Mouse (Mus musculus): ENCODE results near the gene Rpl35a. TPM values are rescaled to one million over a fixed set of nuclear protein-coding genes. Genes with fewer than 3 reads are reported as not detected.
A peak's percentile ranks its signal among the peaks of the same experiment; 100 is the strongest.

The Rpl35a gene
- polyA plus RNA-seq, 1 experiment from 2014 or later = 1,042 TPM

DNA sequence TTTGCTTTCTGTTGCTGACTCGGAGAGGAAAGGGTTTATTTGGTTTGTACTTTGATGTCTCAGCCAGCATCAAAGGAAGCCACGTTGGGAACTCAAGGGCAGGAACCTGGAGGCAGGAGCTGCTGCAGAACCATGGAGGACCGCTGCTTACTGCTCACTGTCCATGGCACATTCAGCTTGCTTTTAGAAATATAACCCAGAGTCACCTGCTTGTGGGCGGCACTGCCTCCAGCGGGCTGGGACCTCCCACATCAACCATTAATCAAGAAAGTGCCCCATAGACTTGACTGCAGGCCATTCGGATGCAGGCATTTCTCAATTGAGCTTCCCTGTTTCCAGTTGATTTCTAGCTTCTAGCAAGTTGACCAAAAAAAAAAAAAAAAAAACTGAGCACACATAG lies 19.8 kb downstream of the Rpl35a start:
- no peaks in the 10 kb centered on the region for H3K4me1 ChIP-seq
- no peak overlapping the region for H3K4me3 ChIP-seq (replicated peaks)
- no peaks in the 10 kb centered on the region for H3K9me3 ChIP-seq
- 53% methylated on average over 6 of the region's 6 CpGs for WGBS
- no peaks in the 10 kb centered on the region; the same call in 1 of the 2 replicates for H3K36me3 ChIP-seq
- no peaks in the 10 kb centered on the region for H3K27me3 ChIP-seq (replicated peaks)
- no peak overlapping the region for H3K27ac ChIP-seq
- no peak overlapping the region for H3K4me2 ChIP-seq
- no peak for ATAC-seq (ENCODE audit: insufficient read depth, low FRiP score, low read depth)
- no peak overlapping the region for H3K9ac ChIP-seq

DNA sequence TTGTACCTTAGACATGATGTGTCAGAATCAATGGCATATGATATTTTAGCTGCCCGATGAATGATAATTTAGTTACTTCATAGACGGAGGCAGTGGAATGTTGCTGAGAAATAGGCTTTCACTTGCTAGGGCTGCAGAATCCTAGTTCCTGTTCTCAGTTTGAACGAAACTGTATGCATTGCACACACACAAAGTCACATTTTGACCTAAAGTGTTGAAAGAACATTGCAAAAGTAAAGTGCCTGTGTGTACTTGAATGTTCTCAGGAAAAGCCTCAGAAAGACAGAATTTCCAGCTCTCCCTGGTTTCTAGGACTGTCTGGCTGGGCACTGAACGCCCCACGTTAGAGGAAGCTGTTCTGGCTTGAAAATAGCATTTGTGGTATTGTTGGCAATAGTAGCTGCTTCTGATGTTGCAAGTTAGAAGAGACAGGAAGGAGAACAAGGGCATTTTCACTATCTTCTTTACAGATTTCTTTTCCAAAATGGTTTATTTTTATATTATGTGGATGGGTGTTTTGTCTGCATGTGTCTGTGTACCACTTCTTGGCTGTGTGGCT lies 20.9 kb downstream of the Rpl35a start:
- ATAC-seq (ENCODE audit: insufficient read depth, low FRiP score, low read depth) = no peak
- no peak overlapping the region for H3K27ac ChIP-seq
- WGBS = 87% methylated on average over 5 of the region's 5 CpGs

DNA sequence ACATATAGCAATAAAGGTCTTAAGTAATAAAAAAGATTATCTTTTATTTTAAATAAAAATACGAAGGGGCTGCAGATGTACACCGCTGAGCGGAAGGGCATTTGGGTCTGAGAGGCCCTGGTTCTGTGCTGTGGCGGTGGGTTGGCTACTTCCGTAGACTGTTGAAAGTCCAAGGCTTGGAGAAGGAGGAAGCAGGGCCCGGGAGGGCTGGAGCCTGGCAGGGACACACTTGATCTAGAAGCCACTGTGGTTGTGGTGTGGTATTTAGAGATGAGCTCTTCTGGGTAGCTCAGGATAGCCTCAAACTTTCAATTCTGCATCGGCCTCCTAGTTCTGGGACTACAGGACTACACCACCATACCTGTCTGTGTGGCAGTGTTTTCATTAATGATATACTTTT lies 23.8 kb downstream of the Rpl35a start:
- 93% methylated on average over 7 of the region's 7 CpGs for WGBS
- H3K4me2 ChIP-seq = no peak overlapping the region
- no peaks in the 10 kb centered on the region for H3K4me1 ChIP-seq
- H3K27me3 ChIP-seq (replicated peaks) = no peaks in the 10 kb centered on the region
- H3K36me3 ChIP-seq = no peaks in the 10 kb centered on the region
- no peaks in the 10 kb centered on the region for H3K9me3 ChIP-seq
- H3K4me3 ChIP-seq (replicated peaks) = no peak overlapping the region
- no peak for ATAC-seq (ENCODE audit: insufficient read depth, low FRiP score, low read depth)
- no peak overlapping the region for H3K27ac ChIP-seq
- H3K9ac ChIP-seq = no peak overlapping the region

More for the DNA sequence above, 20.9 kb downstream of the Rpl35a start:
- H3K36me3 ChIP-seq = no peaks in the 10 kb centered on the region
- H3K4me1 ChIP-seq = no peaks in the 10 kb centered on the region
- no peaks in the 10 kb centered on the region for H3K27me3 ChIP-seq (replicated peaks)
- no peak overlapping the region for H3K9ac ChIP-seq
- H3K4me3 ChIP-seq (replicated peaks) = no peak overlapping the region
- H3K9me3 ChIP-seq = no peaks in the 10 kb centered on the region
- no peak overlapping the region for H3K4me2 ChIP-seq

DNA sequence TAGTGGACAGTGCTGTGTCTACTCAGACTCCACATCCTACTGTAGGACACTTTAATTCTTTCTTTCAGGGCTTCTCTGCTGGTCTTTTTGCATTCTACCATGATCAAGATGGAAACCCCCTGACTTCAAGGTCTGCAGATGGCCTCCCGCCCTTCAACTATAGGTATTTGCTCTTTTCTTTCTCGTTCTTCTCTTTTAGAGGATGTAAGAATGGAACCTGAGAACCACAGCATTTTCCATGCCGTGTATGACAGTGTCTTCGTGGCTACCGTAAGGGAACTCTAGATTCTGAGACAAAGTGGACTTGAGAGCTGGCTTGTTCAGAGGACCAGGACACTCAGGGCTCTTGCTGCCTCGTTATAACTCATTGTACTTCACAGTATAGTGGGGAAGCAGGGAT lies 26.7 kb downstream of the Rpl35a start:
- Histone ChIP-seq H3K4me3 (replicated peaks) (no peak overlapping the region), H3K27ac (no peak overlapping the region), H3K9ac (no peak overlapping the region), H3K9me3 (no peaks in the 10 kb centered on the region), H3K4me1 (no peaks in the 10 kb centered on the region), H3K4me2 (no peak overlapping the region), H3K36me3 (no peaks in the 10 kb centered on the region), H3K27me3 (replicated peaks) (no peaks in the 10 kb centered on the region)
- ATAC-seq (ENCODE audit: insufficient read depth, low FRiP score, low read depth) = no peak
- WGBS = 87% methylated on average over 6 of the region's 6 CpGs

DNA sequence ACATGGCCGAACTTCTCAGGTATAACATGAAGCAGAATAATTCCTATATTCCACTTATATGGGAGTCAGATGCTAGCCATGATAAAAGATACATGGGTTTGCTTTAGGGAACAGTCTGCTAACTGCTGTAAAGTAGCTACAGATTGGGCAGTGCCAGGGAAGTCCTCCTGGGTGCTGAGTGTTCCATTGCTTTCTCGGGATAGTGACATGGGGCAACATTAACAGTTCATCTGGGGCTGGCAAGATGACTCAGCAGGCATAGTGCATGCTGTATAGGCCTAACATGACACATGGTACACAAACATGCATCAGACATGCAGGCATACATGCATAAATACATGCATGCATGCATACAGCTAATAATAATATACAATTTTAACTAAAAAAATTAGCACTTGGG lies 27.7 kb downstream of the Rpl35a start:
- Histone ChIP-seq H3K9me3 (no peaks in the 10 kb centered on the region), H3K4me3 (replicated peaks) (no peak overlapping the region), H3K4me2 (no peak overlapping the region), H3K27me3 (replicated peaks) (no peaks in the 10 kb centered on the region), H3K27ac (no peak overlapping the region), H3K4me1 (no peaks in the 10 kb centered on the region), H3K9ac (no peak overlapping the region), H3K36me3 (no peaks in the 10 kb centered on the region)
- no peak for ATAC-seq (ENCODE audit: insufficient read depth, low FRiP score, low read depth)
- WGBS = 85% methylated on average over 2 of the region's 2 CpGs

DNA sequence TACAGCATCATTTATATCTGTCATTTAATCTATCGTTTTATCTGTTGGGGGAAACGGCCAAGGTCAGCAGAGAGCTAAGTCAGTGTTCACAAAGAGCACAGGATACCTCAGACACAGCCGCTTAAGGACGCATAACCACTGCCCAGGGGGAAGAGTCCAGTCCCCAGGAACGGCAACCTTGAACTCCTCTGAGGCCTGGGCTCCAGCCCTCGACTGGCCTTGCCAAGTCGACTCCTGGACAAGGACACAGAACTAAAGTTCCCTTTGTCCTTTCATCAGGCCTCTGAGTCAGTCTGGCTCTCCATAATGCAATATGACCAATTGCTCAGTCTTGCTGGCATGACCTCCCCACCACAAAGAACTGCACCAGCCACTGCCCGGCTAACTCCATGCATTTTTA lies 29.4 kb downstream of the Rpl35a start:
- Histone ChIP-seq H3K4me2 (no peak overlapping the region), H3K27me3 (replicated peaks) (no peaks in the 10 kb centered on the region), H3K27ac (no peak overlapping the region), H3K9ac (no peak overlapping the region), H3K36me3 (no peaks in the 10 kb centered on the region), H3K9me3 (no peaks in the 10 kb centered on the region), H3K4me1 (no peaks in the 10 kb centered on the region), H3K4me3 (replicated peaks) (no peak overlapping the region)
- ATAC-seq (ENCODE audit: insufficient read depth, low FRiP score, low read depth) = no peak
- WGBS = 64% methylated on average over 8 of the region's 8 CpGs

MicroRNA genes within 50 kb of the gene (microRNA counts, 519-probe panel; counts per million panel counts)
- microRNA mmu-miR-1947 = not detected

Small RNAs within 50 kb of the gene (microRNA-seq; reads per million reads assigned to microRNA genes)
- not detected for gene Gm22231
- 4.8 reads per million, percentile 18 among the genes with 10 or more reads in this experiment for gene Mir1947

Other genes with a start within 250 kb of the Rpl35a start
- 0.27 TPM in 1 of 2 replicates, not detected in the other for gene Smbd1, start 246.0 kb upstream of the Rpl35a start, polyA plus RNA-seq (2015; fragmentation: Nextera tagmentation; extraction: Ambion mirVana)
- 77.5 and 85.7 TPM in 2 replicates for gene Fyttd1, start 179.0 kb upstream of the Rpl35a start, polyA plus RNA-seq (2015; fragmentation: Nextera tagmentation; extraction: Ambion mirVana)
- 16.5 and 17.1 TPM in 2 replicates for gene Rubcn, start 178.7 kb upstream of the Rpl35a start, polyA plus RNA-seq (2015; fragmentation: Nextera tagmentation; extraction: Ambion mirVana)
- gene Lrch3, start 142.4 kb upstream of the Rpl35a start, polyA plus RNA-seq (2015; fragmentation: Nextera tagmentation; extraction: Ambion mirVana) = 16.9 TPM in 2 replicates
- 2.2 TPM in 2 replicates for gene Iqcg, start 235 bp upstream of the Rpl35a start, polyA plus RNA-seq (2015; fragmentation: Nextera tagmentation; extraction: Ambion mirVana)
- gene Lmln, start 6.1 kb downstream of the Rpl35a start, polyA plus RNA-seq (2015; fragmentation: Nextera tagmentation; extraction: Ambion mirVana) = 1.6 and 2.8 TPM in 2 replicates
- gene Osbpl11, start 128.6 kb downstream of the Rpl35a start, polyA plus RNA-seq (2015; fragmentation: Nextera tagmentation; extraction: Ambion mirVana) = 14.9 and 16.6 TPM in 2 replicates
- gene Snx4, start 195.0 kb downstream of the Rpl35a start, polyA plus RNA-seq (2015; fragmentation: Nextera tagmentation; extraction: Ambion mirVana) = 78.5 and 82.8 TPM in 2 replicates

All from stomach, embryonic 15.5 days (tissue).